Mouse (Mus musculus) heart, adult 2 months (tissue): ENCODE data around the gene Cyp27a1. TPM values are rescaled to one million over a fixed set of nuclear protein-coding genes. Genes with fewer than 3 reads are reported as not detected.

Source experiments
- DNase-seq, 2 experiments: peaks; one replicate each; pipeline ENCODE4 v3.0.0; 2021
- H3K27ac ChIP-seq: fragments of 200-600 bp; 2 replicates; pipeline ENCODE4 v1.8.1; 2022
- H3K27me3 ChIP-seq: fragments of 200-500 bp; 2 replicates; pipeline ENCODE4 v1.6.1; 2012; ENCODE audit warnings: mild to moderate bottlenecking, low read length, inconsistent platforms, mixed read lengths; ENCODE audit not compliant: control insufficient read depth, insufficient read depth
- H3K36me3 ChIP-seq: fragments of 200-500 bp; 2 replicates; pipeline ENCODE4 v1.6.1; 2012; ENCODE audit warnings: low read length, inconsistent platforms; ENCODE audit not compliant: control insufficient read depth, insufficient read depth
- H3K4me1 ChIP-seq: fragments of 200-500 bp; 2 replicates; pipeline ENCODE4 v1.6.1; 2011; ENCODE audit warnings: low read length; ENCODE audit not compliant: control insufficient read depth, insufficient read depth
- H3K4me3 ChIP-seq: fragments of 200-600 bp; 2 replicates; pipeline ENCODE4 v1.8.1; 2022
- H3K79me2 ChIP-seq: fragments of 200-500 bp; replicated peaks from 2 replicates; pipeline ENCODE4 v1.6.1; 2012; ENCODE audit warnings: mild to moderate bottlenecking, inconsistent platforms, low read length, moderate library complexity, mixed read lengths; ENCODE audit not compliant: control insufficient read depth, insufficient read depth
- H3K9ac ChIP-seq: fragments of 200-500 bp; 2 replicates; pipeline ENCODE4 v1.6.1; 2012; ENCODE audit warnings: low read depth, mild to moderate bottlenecking, control low read depth, inconsistent platforms, low read length, mixed read lengths
- CTCF ChIP-seq: fragments of 200-600 bp; IDR thresholded peaks from 2 replicates; pipeline ENCODE4 v1.8.1; 2022; ENCODE audit warnings: antibody characterized with exemption, mild to moderate bottlenecking, moderate library complexity
- EP300 ChIP-seq: fragments of 200-500 bp; IDR thresholded peaks from 2 replicates; pipeline ENCODE4 v1.6.1; 2011; ENCODE audit warnings: low read depth, low read length, control low read depth; ENCODE audit not compliant: insufficient read depth
- POLR2A ChIP-seq: fragments of 200-500 bp; IDR thresholded peaks from 2 replicates; pipeline ENCODE4 v1.6.1; 2011; ENCODE audit warnings: mild to moderate bottlenecking, low read depth, low read length, control low read depth; ENCODE audit not compliant: insufficient read depth
- WGBS: fragments of 180-500 bp; shearing (Covaris S2); methylation state at CpG from one replicate; pipeline ENCODE4 v1.1.7; 2018; 5-methylcytosine and 5-hydroxymethylcytosine counted together
- intact Hi-C: fragments of 180-260 bp; cut with DNase I; formaldehyde crosslinking; loops from one replicate; pipeline ENCODE4 v1.15.1; 2025
- polyA plus RNA-seq: library from polyadenylated mRNA; depleted of rRNA; stranded (reverse); fragments of >200 nt; gene quantifications from 2 replicates; pipeline ENCODE4 v1.2.3, GENCODE M21; 2012
- total RNA-seq, 2 experiments: library from RNA; stranded (reverse); gene quantifications; 2 replicates each; pipeline ENCODE4 v1.2.3; 2021

Cyp27a1 gene
- total and polyA plus RNA-seq, 3 experiments = 10.1 to 22.2 (median 18.1) TPM

DNA sequence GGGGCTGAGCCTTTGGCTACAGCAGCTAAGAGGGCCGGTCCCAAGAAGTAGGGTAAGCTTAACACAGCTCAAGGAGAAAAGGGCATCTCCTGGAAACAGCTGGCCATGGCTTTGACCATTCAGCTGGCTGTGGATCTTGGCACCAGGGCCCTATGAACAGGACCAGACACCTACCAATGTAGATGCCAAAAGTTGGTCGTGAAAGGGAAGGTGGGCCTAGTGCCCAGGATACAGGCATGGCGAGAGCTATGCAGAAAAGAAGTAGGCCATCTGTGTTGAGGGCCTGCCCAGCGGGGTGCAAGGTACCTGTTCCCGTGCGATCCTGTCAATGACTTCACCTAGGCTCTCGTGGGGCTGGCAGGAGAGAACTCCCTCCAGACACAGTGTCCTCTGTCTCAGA, 27.5 kb downstream of the Cyp27a1 start:
- Histone ChIP-seq H3K27ac (no peak overlapping the region), H3K9ac (no peak overlapping the region), H3K36me3 (no peaks in the 10 kb centered on the region), H3K4me3 (no peak overlapping the region), H3K79me2 (no peaks in the 10 kb centered on the region), H3K4me1 (peaks cover 1% of the 10 kb centered on the region; the same call in 1 of the 2 replicates), H3K27me3 (no peaks in the 10 kb centered on the region)
- intact Hi-C loops = no loop called here
- 50% methylated on average over 7 of the region's 7 CpGs for WGBS
- DNase-seq = peak in 1 of 2 experiments; percentile 66
- TF ChIP-seq POLR2A (no peak), CTCF (no peak), EP300 (0 out of 2 replicates have a peak, but pooled peaks have one; percentile 8)

- no peaks in the 10 kb centered on the region for H3K27me3 ChIP-seq
- 72% methylated on average over 5 of the region's 5 CpGs for WGBS
- no peak for TF ChIP-seq CTCF
- TF ChIP-seq POLR2A = no peak
- TF ChIP-seq EP300 = no peak
- no peak overlapping the region for H3K9ac ChIP-seq
- no peaks in the 10 kb centered on the region for H3K79me2 ChIP-seq
- H3K27ac ChIP-seq = no peak overlapping the region
- peaks cover 6% of the 10 kb centered on the region for H3K4me1 ChIP-seq
- DNase-seq = no peak
- intact Hi-C loops = no loop called here
- no peaks in the 10 kb centered on the region for H3K36me3 ChIP-seq
- H3K4me3 ChIP-seq = no peak overlapping the region
Measured at GRCm38 (mm10) chr1:74747335-74747734, 34.0 kb downstream of the Cyp27a1 start.

GRCm38 (mm10) chr1:74748643-74749271, 35.4 kb downstream of the Cyp27a1 start, which contains the start of gene Prkag3:
TSS of gene Prkag3 (minus strand) at chr1:74749221.
- H3K27ac ChIP-seq = peak within 1 kb of the TSS; percentile 66; the same call in 1 of the 2 replicates
- DNase-seq = peak; percentile 75 to 76
- no peaks in the 10 kb centered on the region for H3K79me2 ChIP-seq
- TF ChIP-seq POLR2A (no peak; the same call in 1 of the 2 replicates), EP300 (no peak), CTCF (peak; percentile 76)
- peak within 1 kb of the TSS; percentile 34 for H3K4me3 ChIP-seq
- H3K9ac ChIP-seq = peak within 1 kb of the TSS; percentile 61
- no peaks in the 10 kb centered on the region for H3K27me3 ChIP-seq
- intact Hi-C loops = no loop called here
- 7% methylated on average over 30 of the region's 30 CpGs for WGBS
- no peaks in the 10 kb centered on the region for H3K36me3 ChIP-seq
- H3K4me1 ChIP-seq = peaks cover 6% of the 10 kb centered on the region

- Histone ChIP-seq H3K4me3 (peak overlapping the region; percentile 26), H3K27ac (peak overlapping the region; percentile 31; the same call in 1 of the 2 replicates), H3K79me2 (no peaks in the 10 kb centered on the region), H3K4me1 (peaks cover 6% of the 10 kb centered on the region), H3K9ac (no peak overlapping the region), H3K27me3 (no peaks in the 10 kb centered on the region), H3K36me3 (no peaks in the 10 kb centered on the region)
- intact Hi-C loops = no loop called here
- 23% methylated on average over 7 of the region's 7 CpGs for WGBS
- DNase-seq = peak; percentile 59 to 76
- TF ChIP-seq EP300 (no peak), CTCF (no peak), POLR2A (no peak)
Measured at GRCm38 (mm10) chr1:74749301-74749700, 35.9 kb downstream of the Cyp27a1 start.

GRCm38 (mm10) chr1:74750683-74751082, 37.3 kb downstream of the Cyp27a1 start:
- no peak for DNase-seq
- H3K36me3 ChIP-seq = no peaks in the 10 kb centered on the region
- TF ChIP-seq CTCF = no peak
- no peak for TF ChIP-seq POLR2A
- no peak for TF ChIP-seq EP300

DNA sequence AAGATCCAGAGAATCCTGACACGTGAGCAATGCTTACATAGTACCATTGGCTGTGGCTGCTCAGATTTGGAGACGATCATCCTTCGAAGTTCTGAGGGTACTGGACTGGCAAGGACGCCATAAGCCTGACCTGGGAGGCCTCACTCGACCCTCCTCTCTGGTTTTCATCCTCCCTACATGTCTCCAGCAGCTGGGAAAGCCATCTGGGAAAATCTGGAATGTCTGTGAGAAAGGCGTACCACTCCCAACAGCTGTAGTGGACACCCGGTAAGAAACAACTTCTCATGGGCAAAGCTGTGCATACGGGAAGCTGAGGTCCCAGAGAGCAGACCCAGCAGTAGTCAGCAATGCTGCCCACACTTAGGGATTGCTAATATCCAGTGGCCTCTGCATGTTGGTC, 38.8 kb downstream of the Cyp27a1 start:
- WGBS = 75% methylated on average over 8 of the region's 8 CpGs
- intact Hi-C loops = no loop called here
- Histone ChIP-seq H3K27me3 (no peaks in the 10 kb centered on the region), H3K4me3 (no peak overlapping the region), H3K27ac (no peak overlapping the region), H3K9ac (no peak overlapping the region), H3K79me2 (no peaks in the 10 kb centered on the region), H3K36me3 (no peaks in the 10 kb centered on the region), H3K4me1 (peaks cover 6% of the 10 kb centered on the region)
- no peak for DNase-seq
- TF ChIP-seq POLR2A (no peak), CTCF (no peak), EP300 (no peak)

More at GRCm38 (mm10) chr1:74750683-74751082, 37.3 kb downstream of the Cyp27a1 start:
- Histone ChIP-seq H3K4me1 (peaks cover 6% of the 10 kb centered on the region), H3K9ac (no peak overlapping the region), H3K79me2 (no peaks in the 10 kb centered on the region), H3K4me3 (no peak overlapping the region), H3K27ac (no peak overlapping the region), H3K27me3 (no peaks in the 10 kb centered on the region)
- WGBS = 62% methylated on average over 4 of the region's 4 CpGs
- intact Hi-C loops = no loop called here
